Mouse (Mus musculus): Measurements from ENCODE around the gene Tspan7.

Tspan7 gene

GRCm38 (mm10) chrX:10549708-10550107 is 64.8 kb downstream of the Tspan7 start:
- no peak for DNase-seq (ENCODE audit: low read depth)

DNA sequence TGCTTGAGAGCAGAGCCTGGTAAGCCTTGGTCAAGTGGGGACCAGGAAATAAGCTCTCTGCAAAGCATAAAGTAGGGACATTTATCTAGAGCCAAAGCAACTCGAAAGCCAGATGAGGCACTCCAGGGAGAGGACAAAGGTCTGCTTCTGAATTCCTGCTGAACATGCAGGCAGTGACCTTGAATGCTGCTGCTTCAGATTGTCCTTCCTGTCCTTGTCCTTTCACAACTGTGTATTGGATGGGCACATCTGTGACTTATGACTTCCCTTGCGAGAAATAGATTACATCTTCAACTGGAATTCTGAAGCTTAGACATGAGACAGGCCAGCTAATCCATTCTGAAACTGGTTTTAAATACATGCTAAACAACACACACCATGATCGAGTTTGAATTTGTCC is 71.9 kb downstream of the Tspan7 start:
- DNase-seq (ENCODE audit: low read depth), result no peak

DNA sequence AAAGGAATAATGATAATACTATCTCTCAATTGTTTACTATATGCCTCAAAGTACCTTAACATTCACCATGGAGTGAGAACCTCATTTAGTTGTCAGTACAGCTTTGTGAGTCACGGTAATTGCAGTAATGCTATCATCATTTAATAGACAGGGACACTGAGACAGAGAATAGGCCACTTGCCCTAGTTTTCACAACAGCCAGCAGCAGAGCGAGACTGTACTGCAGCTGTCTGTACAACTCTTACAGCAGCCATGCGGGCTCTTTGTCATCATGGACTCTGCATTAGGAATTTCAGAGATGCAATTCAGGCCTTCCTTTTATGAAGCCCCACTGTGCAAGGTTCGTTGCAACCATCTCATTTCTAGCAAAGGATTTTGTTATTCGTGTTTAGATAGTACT is 72.6 kb downstream of the Tspan7 start:
- DNase-seq (ENCODE audit: low read depth), result no peak

GRCm38 (mm10) chrX:10558625-10559024 is 73.7 kb downstream of the Tspan7 start:
- no peak for DNase-seq (ENCODE audit: low read depth)

DNA sequence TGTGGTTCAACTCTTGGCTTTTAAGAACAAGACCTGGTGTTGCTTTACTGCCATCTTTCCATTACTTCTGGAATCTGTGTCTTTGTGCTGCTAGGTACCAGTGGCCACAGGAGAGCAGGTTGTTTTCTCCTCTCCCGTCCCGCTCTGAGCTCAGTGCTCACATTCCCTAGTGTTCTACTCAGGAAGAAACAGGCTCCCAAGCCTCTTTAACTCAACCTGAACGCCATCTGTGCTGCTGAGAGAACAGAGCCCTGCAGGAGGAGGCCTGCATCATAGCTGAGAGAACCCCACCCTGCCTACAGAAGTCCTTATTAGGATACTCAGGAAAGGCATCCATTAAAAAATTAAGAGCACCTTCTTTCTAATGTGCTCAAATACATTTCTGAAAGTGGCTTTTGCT is 80.9 kb downstream of the Tspan7 start:
- no peak for DNase-seq (ENCODE audit: low read depth)

- DNase-seq (ENCODE audit: low read depth), result no peak
Measured at GRCm38 (mm10) chrX:10574523-10574922, 89.6 kb downstream of the Tspan7 start.

- no peak for DNase-seq (ENCODE audit: low read depth)
Measured at GRCm38 (mm10) chrX:10575406-10575805, 90.4 kb downstream of the Tspan7 start.

DNA sequence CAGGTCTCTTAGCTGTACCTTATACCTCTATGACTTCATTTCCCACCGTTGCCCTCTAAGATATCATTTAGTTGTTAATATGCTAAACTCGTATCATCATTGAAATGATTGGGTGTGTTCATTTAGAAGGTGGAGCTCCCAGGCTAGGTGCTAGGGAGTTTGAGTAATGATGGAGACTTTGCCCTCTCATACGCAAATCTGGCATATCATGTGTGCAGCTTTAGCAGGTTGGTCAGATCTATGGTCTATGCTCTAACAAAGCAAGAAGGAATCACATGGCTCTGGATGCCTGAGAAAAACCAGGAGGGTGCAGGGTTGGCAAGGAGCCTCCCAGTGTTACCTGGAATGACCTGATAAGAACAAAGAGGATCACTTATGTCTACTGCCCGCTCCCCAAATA is 91.4 kb downstream of the Tspan7 start:
- no peak for DNase-seq (ENCODE audit: low read depth)

- peak; percentile 16 for DNase-seq (ENCODE audit: low read depth)
Measured at GRCm38 (mm10) chrX:10577356-10577755, 92.4 kb downstream of the Tspan7 start.

DNA sequence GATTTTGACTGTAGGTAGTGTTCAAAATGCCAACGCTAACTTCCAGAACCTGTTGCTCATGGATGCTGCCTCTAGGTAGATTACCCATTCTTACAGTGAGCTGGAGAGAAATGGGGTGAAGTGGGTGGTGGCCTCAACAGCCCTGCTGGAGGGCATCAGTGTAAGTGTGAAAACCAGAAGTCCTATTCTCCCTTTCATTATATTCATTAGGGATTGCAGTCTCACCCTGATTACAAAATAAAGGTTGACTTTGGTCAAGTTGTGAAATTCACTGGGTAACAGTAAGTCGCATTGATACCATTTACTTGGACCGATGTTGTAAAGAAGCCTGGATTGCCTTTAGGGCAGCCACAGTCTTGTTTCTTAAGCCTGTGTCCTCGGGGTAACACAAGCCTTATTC is 97.8 kb downstream of the Tspan7 start:
- DNase-seq (ENCODE audit: low read depth), result no peak

DNA sequence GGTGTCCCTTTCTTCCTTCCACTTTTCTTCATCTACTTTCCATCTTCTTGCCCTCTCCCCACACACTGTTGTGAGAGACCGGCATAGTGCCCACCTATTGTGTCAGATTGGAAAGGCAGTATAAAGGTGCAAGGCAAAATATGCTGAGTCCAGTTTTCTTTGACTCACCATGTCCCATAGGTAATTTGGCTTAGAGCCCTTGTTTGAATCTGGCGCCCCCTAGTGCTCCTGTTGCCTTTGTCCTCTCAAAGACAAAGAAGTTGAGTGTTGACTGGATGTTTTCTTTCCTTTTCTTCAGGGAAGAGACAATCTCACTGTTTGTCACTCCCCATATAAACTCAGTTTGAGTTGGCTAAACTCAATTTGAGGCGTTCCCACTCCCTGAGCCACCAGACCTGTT is 107.3 kb downstream of the Tspan7 start:
- no peak for DNase-seq (ENCODE audit: low read depth)

DNA sequence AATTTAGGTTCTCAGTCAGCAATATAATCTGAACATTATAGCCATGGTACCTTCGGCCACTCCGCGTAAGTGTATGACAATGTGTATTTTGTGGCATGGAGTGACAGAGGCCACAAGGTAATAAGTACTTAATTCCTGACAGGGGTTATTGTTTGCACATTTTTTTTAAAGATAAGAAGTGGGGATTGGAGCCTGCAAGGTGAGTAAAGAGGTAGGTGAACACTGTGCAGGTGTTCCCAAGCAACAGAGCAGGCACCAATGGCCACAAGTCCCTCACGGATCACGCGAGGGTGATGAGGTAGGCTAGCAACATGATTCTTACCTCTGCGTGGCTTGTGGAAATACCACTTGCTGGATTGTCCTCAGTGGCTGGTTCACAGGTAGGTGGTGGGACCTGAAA is 108.6 kb downstream of the Tspan7 start:
- DNase-seq (ENCODE audit: low read depth), result no peak

DNA sequence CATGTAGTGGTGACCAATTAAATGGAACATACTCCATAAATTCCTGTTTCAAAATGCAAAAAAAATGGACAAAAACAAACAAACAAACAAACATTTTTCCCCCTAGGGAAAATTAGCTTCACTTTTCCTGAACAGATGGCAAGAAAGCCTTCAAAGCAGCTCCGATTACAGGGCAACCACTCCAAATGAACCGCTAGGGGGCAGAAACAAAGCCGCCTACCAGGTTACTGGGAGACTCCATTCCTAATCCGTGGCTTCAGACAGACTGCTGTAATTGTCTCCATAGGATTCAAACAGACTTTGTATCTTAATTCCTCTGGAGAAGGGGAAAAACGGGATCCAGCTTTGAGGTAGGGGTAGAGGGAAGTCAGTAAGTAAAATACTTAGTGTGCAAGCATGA is 132.2 kb downstream of the Tspan7 start:
- no peak for DNase-seq (ENCODE audit: low read depth)

DNA sequence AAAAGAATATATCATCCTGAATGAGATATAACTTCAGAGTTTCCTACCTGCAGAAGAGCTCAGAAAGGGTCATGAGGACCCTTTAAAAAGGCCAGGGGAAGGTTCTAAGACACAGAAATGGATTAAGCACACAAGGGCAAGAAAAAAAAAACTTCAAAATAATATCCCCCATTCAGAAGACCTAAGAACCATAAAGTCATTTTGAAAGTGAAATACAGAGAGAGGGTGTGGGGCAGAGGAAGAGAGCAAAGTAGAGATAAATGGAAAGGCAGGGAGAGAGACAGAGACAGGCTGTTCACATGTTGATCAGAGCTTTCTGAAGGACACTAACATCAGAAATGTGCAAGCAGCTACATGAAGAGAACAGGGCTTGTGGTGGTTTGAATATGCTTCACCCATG is 156.1 kb downstream of the Tspan7 start:
- DNase-seq (ENCODE audit: low read depth), result no peak

Measured in c-Kit-positive CD71-negative TER-119-negative erythroid progenitor cells, embryonic 14.5 days (primary cell).